Mouse (Mus musculus) megakaryocyte-erythroid progenitor cell, adult 5 weeks (primary cell): Measurements from ENCODE around the gene 4930444G20Rik. TPM values are rescaled to one million over a fixed set of nuclear protein-coding genes. Genes with fewer than 3 reads are reported as not detected.

Experiments used
- polyA plus RNA-seq: library from polyadenylated mRNA; stranded (reverse); fragments of >175 nt; gene quantifications from 2 replicates; pipeline ENCODE4 v1.2.3, GENCODE M21; 2012

4930444G20Rik gene
- not detected in 2 replicates for polyA plus RNA-seq

DNA sequence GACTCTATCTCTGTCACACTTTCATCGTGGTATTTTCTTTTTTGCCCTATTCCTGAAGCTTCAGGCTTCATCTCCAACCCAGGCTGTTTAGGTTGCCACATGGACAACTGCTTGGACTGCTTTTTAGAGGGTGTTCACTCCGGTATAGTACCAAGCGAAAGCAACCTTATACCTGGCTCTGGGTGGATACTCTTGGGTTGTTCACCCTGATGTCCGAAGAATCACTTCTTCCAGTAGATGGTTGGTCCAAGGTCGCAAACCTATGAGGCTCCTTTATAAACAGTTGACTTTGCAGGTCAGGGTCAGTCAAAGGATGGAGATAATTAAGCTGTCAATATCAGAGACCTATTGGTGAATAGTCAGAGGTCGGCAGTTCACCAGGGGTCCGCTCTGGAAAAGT is at the start of gene 4930444G20Rik:
4930444G20Rik (minus strand) TSS at position 101 of the 400 bp plus-strand sequence.

Other genes starting within 250 kb of the 4930444G20Rik start
- 3.6 and 4.0 TPM in 2 replicates for gene Sgk1, start 185.9 kb downstream of the 4930444G20Rik start, polyA plus RNA-seq
- gene E030030I06Rik, start 81.2 kb upstream of the 4930444G20Rik start, polyA plus RNA-seq = 8.5 and 11.8 TPM in 2 replicates
- gene Raet1e, start 90.5 kb upstream of the 4930444G20Rik start, polyA plus RNA-seq = 0.24 TPM in 1 of 2 replicates, not detected in the other
- not detected in 2 replicates for gene H60b, start 90.5 kb upstream of the 4930444G20Rik start, polyA plus RNA-seq